Mouse (Mus musculus): ENCODE measurements around the gene Fgd2.

DNA sequence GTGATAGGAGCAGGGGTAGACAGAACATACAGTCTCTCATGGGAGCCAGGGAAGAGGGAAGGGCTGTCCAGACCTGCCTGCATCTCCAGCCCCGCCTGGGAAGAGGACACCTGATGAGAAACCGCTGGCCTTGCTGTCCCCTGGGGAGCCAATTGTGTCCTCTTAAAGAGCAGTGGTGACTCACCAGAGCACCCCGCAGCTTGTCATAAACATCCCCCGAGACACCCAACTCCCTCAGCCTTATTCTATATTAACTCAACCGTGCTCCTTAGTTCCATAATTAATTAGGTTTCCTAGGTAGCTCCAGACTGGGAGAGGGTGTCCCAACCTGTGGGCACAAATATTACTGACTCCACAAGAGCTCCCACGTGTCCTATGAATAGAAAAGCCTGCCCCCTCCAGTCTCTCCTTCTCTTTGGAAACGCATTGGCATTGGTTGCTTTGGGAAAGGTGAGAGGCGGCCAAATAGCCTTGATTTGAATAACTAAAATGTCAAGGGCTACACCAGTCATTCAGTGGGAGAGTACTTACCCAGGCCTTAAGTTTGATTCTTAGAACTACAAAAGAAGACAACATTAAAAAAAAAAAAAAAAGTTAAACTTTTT lies 51.2 kb downstream of the Fgd2 start:
- TF ChIP-seq CTCF (IDR thresholded peaks at IDR 0.05; ENCODE audit: low read depth) = no peak
- no peak for TF ChIP-seq EP300 (optimal IDR thresholded peaks at IDR 0.05)

Measured in stomach, postnatal 0 days (tissue).